Mouse (Mus musculus): ENCODE measurements around the gene Ccdc92. TPM values are rescaled to one million over a fixed set of nuclear protein-coding genes. Genes with fewer than 3 reads are reported as not detected.

Gene Ccdc92
- 0.37 and 0.54 TPM in 2 replicates for polyA plus RNA-seq (2015; fragmentation: Nextera tagmentation; extraction: Ambion mirVana)

DNA sequence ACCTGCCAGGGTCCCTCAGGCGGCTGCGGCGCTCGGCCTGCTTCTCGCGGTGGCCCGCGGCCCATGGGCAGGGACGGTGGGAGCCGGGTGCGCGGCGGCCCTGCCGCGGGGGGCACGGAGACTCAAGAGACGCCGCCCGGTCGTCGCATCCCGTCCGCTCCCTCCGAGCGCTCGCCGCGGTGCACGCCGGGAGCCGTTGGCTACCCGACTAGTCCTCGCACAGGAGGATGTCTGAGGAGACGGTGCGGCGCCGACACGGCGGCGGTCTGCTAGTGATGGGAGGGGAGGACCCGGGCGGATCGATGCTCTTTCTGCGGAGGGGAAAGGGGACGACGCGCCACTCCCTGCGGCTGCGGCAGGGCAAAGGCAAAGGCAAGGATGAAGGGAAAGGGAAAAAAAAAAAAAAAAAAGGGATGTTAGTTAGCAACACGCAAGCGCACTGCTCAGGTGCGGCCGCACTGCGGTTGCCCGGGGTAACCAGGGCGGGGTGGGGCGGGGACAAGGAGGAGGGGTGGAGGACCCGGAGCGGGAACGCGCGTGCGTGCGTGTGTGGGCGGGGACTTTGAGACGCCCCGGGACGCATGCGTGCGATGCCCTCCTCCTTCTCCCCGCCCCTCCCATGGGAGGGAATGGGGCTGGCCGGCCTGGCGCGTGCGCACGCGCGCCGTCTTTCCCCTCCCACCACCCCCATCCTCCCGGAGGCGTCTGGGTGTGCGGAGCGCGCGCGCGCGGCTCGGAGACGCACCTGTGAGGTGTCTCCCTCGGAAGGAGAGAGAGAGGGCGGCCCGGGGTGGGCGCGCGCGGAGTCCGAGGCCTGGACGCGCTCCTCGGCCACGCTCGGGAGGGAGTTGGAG is at the start of gene Ccdc92, which contains the start of gene Zfp664:
TSS of gene Ccdc92 (minus strand) at position 412 of the 854 bp plus-strand sequence.
TSS of gene Zfp664 (plus strand) at position 679 of the 854 bp plus-strand sequence.
- H3K27ac ChIP-seq, result peak within 1 kb of the TSS; percentile 75
- ATAC-seq (ENCODE audit: low read depth), result peak; percentile 94
- WGBS (ENCODE audit: insufficient replicate concordance), result under 1% methylated on average over 89 of the region's 103 CpGs
- H3K9ac ChIP-seq, result peak within 1 kb of the TSS; percentile 85
- no peaks in the 10 kb centered on the region for H3K9me3 ChIP-seq (replicated peaks)
- no peaks in the 10 kb centered on the region for H3K36me3 ChIP-seq
- H3K27me3 ChIP-seq, result peaks cover 53% of the 10 kb centered on the region
- peak; percentile 94 for DNase-seq
- H3K4me2 ChIP-seq, result peak within 1 kb of the TSS; percentile 97
- H3K4me3 ChIP-seq (replicated peaks), result peak within 1 kb of the TSS; percentile 78
- H3K4me1 ChIP-seq (replicated peaks), result peaks cover 23% of the 10 kb centered on the region

DNA sequence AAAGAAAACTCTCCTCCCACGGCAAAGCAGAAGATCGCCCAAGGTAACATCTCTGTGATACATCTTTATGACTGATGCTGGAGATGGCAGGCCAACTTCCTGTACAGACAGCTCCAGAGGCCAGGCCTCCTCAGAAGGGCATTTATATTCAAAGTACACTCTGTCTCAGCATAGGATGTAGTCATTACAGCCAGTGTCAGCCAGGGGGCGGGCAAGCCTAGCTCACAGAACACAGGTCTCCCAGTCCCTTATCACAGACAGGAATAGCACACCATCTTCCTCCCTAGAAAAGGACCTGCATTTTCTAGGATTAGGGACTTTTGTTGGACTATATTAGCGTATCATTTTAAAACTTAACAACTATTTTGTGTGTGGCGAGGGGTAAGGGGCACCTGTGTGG is 46.6 kb upstream of the Ccdc92 start:
- Histone ChIP-seq H3K9ac (no peak overlapping the region), H3K27ac (no peak overlapping the region), H3K4me3 (replicated peaks) (no peak overlapping the region), H3K4me2 (no peak overlapping the region), H3K9me3 (replicated peaks) (no peaks in the 10 kb centered on the region), H3K36me3 (no peaks in the 10 kb centered on the region), H3K27me3 (no peaks in the 10 kb centered on the region), H3K4me1 (replicated peaks) (0 out of 2 replicates have a peak, but pooled peaks cover 3% of the 10 kb centered on the region)
- DNase-seq (peak; percentile 29), ATAC-seq (ENCODE audit: low read depth) (no peak)
- 10% methylated on average over 5 of the region's 5 CpGs for WGBS (ENCODE audit: insufficient replicate concordance)

DNA sequence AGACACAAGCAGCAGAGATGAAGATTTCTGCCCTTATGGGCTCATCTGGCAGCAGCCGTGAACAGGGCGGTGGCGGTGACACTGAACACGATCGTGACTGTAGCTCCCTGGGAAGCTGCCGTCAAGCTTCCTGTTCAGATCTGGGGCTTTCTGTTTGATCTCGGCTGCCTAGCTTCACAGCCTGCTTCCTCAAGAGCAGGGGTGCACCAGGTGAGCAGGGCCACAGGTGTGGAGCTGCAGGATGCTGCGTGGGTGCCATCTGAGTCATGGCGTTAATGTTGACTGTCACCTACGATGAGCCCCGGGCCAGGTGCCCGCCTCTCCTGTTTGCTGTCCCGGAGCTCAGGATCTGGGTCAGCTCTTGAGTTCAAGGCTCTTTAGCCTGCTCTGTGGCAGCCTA is 44.7 kb upstream of the Ccdc92 start:
- Histone ChIP-seq H3K4me1 (replicated peaks) (0 out of 2 replicates have a peak, but pooled peaks cover 3% of the 10 kb centered on the region), H3K27ac (no peak overlapping the region), H3K9ac (no peak overlapping the region), H3K4me2 (no peak overlapping the region), H3K4me3 (replicated peaks) (no peak overlapping the region), H3K9me3 (replicated peaks) (no peaks in the 10 kb centered on the region), H3K36me3 (no peaks in the 10 kb centered on the region), H3K27me3 (no peaks in the 10 kb centered on the region)
- 60% methylated on average over 13 of the region's 13 CpGs for WGBS (ENCODE audit: insufficient replicate concordance)
- ATAC-seq (ENCODE audit: low read depth) (no peak), DNase-seq (no peak)

DNA sequence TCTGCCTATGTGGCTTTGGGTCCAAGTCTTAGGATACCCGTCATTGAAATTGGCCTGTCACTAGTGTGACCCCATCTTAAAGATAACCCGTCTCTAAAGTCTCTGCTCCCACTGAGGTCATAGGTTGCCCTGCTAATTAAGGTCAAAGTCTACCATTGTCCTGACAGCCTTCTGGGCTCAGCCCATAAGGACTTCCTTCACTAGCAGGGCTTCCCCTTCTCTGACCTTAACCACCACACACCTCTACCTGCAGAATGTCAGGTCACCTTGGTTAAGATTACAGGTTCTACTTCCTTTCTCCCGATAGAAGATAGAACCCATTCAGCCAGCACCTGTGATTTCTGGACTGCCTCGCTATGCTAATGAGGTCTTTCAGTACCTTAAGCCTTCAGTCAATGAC is 41.6 kb upstream of the Ccdc92 start:
- ATAC-seq (ENCODE audit: low read depth) (no peak), DNase-seq (no peak)
- no peaks in the 10 kb centered on the region for H3K9me3 ChIP-seq (replicated peaks)
- H3K4me3 ChIP-seq (replicated peaks), result no peak overlapping the region
- no peak overlapping the region for H3K9ac ChIP-seq
- H3K27me3 ChIP-seq, result 0 out of 2 replicates have a peak, but pooled peaks cover 3% of the 10 kb centered on the region
- H3K36me3 ChIP-seq, result no peaks in the 10 kb centered on the region
- H3K27ac ChIP-seq, result no peak overlapping the region
- 60% methylated on average over 4 of the region's 4 CpGs for WGBS (ENCODE audit: insufficient replicate concordance)
- 0 out of 2 replicates have a peak, but pooled peaks cover 8% of the 10 kb centered on the region for H3K4me1 ChIP-seq (replicated peaks)
- H3K4me2 ChIP-seq, result no peak overlapping the region

DNA sequence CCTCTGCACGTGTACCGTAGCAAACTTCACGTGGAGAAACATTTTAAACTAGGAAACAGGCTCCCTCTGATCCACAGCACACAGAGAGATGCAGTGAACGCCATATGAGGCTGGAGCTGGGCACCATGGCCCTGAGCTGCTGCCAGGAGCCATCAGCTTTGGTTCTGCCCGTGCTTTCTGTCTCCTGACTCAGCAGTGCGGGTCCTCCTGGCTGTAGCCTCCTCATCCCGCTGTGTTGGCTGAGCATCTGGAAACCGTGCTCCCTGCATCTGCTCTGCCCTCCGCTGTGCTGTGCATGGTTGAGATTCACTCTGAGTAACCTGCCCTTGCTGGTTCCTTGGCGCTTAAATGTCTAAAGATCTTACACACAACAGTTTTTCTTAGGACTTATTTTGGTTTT is 40.0 kb upstream of the Ccdc92 start:
- H3K36me3 ChIP-seq, result no peaks in the 10 kb centered on the region
- no peak overlapping the region for H3K4me3 ChIP-seq (replicated peaks)
- H3K27me3 ChIP-seq, result 0 out of 2 replicates have a peak, but pooled peaks cover 3% of the 10 kb centered on the region
- H3K4me1 ChIP-seq (replicated peaks), result 0 out of 2 replicates have a peak, but pooled peaks cover 8% of the 10 kb centered on the region
- H3K27ac ChIP-seq, result no peak overlapping the region
- ATAC-seq (ENCODE audit: low read depth), result no peak
- no peak for DNase-seq
- no peak overlapping the region for H3K4me2 ChIP-seq
- 73% methylated on average over 10 of the region's 10 CpGs for WGBS (ENCODE audit: insufficient replicate concordance)
- H3K9me3 ChIP-seq (replicated peaks), result no peaks in the 10 kb centered on the region
- H3K9ac ChIP-seq, result no peak overlapping the region

DNA sequence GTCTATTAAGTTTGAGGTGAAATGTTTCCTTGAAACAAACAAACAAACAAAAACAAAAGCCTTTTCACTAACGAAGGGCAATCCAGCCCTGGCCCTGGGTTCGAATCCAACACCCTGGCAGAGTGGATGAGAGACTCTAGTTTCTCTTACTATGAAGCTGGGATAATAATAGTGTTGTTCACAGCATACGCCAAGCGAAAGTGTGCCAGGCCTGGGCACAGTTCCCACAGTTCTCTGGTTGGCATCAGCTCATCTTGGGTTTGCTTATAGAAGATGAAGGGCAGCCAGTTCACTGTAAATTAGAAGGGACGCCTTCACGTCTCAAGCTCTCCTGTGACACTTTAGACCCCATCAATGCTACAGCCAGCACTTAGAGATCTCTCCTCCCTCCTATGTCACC is 39.5 kb upstream of the Ccdc92 start:
- ATAC-seq (ENCODE audit: low read depth) (no peak), DNase-seq (no peak)
- Histone ChIP-seq H3K9me3 (replicated peaks) (no peaks in the 10 kb centered on the region), H3K4me2 (no peak overlapping the region), H3K4me1 (replicated peaks) (0 out of 2 replicates have a peak, but pooled peaks cover 8% of the 10 kb centered on the region), H3K9ac (no peak overlapping the region), H3K27ac (no peak overlapping the region), H3K27me3 (0 out of 2 replicates have a peak, but pooled peaks cover 3% of the 10 kb centered on the region), H3K4me3 (replicated peaks) (no peak overlapping the region), H3K36me3 (no peaks in the 10 kb centered on the region)
- 72% methylated on average over 6 of the region's 6 CpGs for WGBS (ENCODE audit: insufficient replicate concordance)

DNA sequence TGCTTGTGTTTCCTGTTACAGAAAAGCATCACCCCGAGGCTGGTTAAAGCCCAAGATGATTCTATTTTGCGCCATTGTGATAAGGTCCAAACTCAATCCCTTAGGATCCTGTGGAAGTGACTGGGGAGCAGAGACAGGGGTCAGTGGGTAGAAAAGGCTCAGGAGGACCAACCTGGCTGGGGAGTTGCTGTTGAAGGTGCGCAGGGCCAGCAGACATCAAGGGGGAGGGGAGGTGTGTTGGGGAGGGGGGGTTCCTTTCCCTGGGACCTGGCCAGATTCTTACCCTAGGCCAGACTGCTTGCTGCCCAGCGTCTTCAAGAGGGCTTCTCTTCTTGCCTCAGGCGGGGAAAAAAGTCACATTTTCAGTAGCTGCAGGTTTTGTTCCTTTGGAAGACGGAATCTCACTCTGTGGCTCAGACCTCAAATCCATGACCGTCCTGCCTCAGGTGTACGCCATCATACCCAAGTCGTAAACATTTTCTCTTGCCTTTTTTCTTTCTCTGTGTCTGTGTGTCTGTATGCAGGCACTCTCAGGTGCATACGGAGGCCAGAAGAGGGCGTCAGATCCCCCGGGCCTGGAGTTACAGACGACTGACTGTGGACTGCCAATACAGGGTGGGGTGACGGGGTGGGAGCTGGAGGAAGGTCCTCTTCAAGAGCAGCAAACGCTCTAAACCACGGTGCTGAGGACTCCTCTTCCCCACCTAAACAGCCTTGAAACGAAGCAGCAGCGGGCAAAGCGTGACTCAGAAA is 38.7 kb upstream of the Ccdc92 start:
- no peak overlapping the region for H3K27ac ChIP-seq
- no peak overlapping the region for H3K4me3 ChIP-seq (replicated peaks)
- no peaks in the 10 kb centered on the region for H3K9me3 ChIP-seq (replicated peaks)
- ATAC-seq (ENCODE audit: low read depth), result no peak
- no peak overlapping the region for H3K9ac ChIP-seq
- 0 out of 2 replicates have a peak, but pooled peaks cover 8% of the 10 kb centered on the region for H3K4me1 ChIP-seq (replicated peaks)
- no peak overlapping the region for H3K4me2 ChIP-seq
- no peak for DNase-seq
- 59% methylated on average over 19 of the region's 19 CpGs for WGBS (ENCODE audit: insufficient replicate concordance)
- H3K27me3 ChIP-seq, result 0 out of 2 replicates have a peak, but pooled peaks cover 3% of the 10 kb centered on the region
- H3K36me3 ChIP-seq, result no peaks in the 10 kb centered on the region

DNA sequence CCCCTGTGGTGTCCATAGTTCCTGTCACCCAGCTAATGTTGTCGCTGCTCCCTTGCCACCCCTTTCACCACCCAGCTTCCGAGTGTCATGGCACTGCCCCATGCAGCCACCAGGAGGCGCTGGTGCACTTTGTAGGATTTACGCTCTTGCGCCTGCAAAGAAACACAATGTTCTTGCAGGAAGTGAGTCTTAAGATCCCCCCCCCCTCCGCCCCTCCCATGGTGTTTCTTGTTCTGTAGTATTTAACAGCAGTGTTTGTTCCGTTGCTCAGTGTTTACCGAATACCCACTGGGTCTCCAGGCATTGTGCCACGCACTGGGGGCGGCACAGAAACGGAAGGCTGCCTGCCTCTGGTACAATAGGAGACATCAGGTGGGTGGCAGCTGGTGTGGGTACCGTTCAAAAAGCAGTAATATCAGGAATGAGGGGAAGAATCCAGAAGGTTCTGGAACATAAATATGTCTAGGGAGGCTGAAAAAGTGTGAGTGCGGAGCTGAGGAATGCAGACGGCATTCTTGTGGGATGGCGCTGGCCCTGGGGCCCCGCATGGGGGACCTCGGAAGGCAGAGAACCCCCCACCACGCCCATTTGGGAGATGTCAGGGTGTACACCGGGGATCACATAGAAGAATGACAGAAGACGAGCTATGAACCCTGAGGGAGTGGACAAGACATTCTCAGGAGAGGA is 37.9 kb upstream of the Ccdc92 start:
- H3K9ac ChIP-seq, result no peak overlapping the region
- DNase-seq (peak; percentile 47), ATAC-seq (ENCODE audit: low read depth) (no peak)
- no peak overlapping the region for H3K4me3 ChIP-seq (replicated peaks)
- no peaks in the 10 kb centered on the region for H3K9me3 ChIP-seq (replicated peaks)
- H3K36me3 ChIP-seq, result no peaks in the 10 kb centered on the region
- 0 out of 2 replicates have a peak, but pooled peaks cover 8% of the 10 kb centered on the region for H3K4me1 ChIP-seq (replicated peaks)
- H3K4me2 ChIP-seq, result peak overlapping the region; percentile 19; the same call in 1 of the 2 replicates
- no peak overlapping the region for H3K27ac ChIP-seq
- H3K27me3 ChIP-seq, result 0 out of 2 replicates have a peak, but pooled peaks cover 3% of the 10 kb centered on the region
- WGBS (ENCODE audit: insufficient replicate concordance), result 27% methylated on average over 20 of the region's 20 CpGs

DNA sequence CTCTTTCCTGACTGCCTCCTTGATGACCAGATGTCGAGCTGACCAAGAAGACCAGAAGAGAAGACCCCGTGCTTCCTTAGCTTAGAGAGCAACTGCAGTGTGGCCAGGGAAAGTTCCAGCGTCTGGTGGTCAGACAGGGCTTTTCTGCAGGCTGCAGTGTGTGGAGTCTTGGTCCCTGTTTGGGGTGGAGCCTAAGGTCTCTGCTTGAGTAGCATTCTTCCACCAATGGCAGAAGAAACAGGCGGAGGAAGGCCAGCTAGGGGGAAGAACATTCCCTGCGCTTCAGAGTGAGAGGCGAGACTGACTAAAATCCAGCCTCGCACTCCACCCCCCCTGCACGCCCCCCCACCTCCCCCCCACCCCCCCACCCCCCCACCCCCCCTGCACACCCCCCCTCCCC is 33.9 kb upstream of the Ccdc92 start:
- no peak overlapping the region for H3K27ac ChIP-seq
- no peak overlapping the region for H3K4me2 ChIP-seq
- H3K36me3 ChIP-seq, result no peaks in the 10 kb centered on the region
- 47% methylated on average over 7 of the region's 8 CpGs for WGBS (ENCODE audit: insufficient replicate concordance)
- no peak for ATAC-seq (ENCODE audit: low read depth)
- H3K9ac ChIP-seq, result no peak overlapping the region
- H3K4me1 ChIP-seq (replicated peaks), result peaks cover 13% of the 10 kb centered on the region
- DNase-seq, result no peak
- no peak overlapping the region for H3K4me3 ChIP-seq (replicated peaks)
- no peaks in the 10 kb centered on the region for H3K9me3 ChIP-seq (replicated peaks)
- no peaks in the 10 kb centered on the region for H3K27me3 ChIP-seq

DNA sequence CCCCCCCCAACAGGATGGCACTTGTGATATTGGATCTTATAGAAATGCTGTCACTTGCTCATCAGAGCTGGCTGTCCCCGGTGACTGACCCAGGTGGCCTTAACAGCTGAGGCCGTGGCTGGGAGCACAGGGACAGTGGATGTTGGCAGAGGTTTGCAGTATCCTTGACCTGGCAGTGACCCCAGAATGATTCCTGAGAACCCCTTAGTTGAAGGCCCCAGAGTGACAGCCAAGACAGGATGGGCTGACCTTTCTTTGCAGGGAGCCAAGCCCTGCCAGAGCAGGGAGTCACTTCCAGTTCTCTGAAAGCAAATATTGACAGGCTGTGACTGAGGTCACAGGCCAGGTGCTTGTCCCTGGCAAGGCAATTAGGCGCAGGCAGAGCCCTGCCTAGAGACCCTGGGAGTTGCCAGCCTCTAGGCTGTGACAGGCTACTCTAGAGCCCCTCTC is 29.7 kb upstream of the Ccdc92 start:
- Histone ChIP-seq H3K27me3 (no peaks in the 10 kb centered on the region), H3K4me2 (no peak overlapping the region), H3K9me3 (replicated peaks) (no peaks in the 10 kb centered on the region), H3K27ac (no peak overlapping the region), H3K4me1 (replicated peaks) (peaks cover 8% of the 10 kb centered on the region), H3K4me3 (replicated peaks) (no peak overlapping the region), H3K36me3 (peaks cover 9% of the 10 kb centered on the region), H3K9ac (no peak overlapping the region)
- peak; percentile 59 for ATAC-seq (ENCODE audit: low read depth)
- 46% methylated on average over 3 of the region's 3 CpGs for WGBS (ENCODE audit: insufficient replicate concordance)
- DNase-seq, result no peak

Data from liver, embryonic 13.5 days (tissue).